Mouse (Mus musculus): ENCODE data around the gene Ccdc12. TPM values are rescaled to one million over a fixed set of nuclear protein-coding genes. Genes with fewer than 3 reads are reported as not detected.
A peak's percentile ranks its signal among the peaks of the same experiment; 100 is the strongest.

The Ccdc12 gene
- polyA plus RNA-seq, 1 experiment: 125 TPM

GRCm38 (mm10) chr9:110689261-110689779, 33.0 kb downstream of the Ccdc12 start:
- TF ChIP-seq CTCF (conservative IDR thresholded peaks at IDR 0.05; ENCODE audit: insufficient read depth, insufficient read length, low read depth, low read length) (0 out of 2 replicates have a peak, but pooled peaks have one; percentile 22), POLR2A (IDR thresholded peaks at IDR 0.05; ENCODE audit: low read depth, low read length) (no peak)
- Histone ChIP-seq H3K4me1 (ENCODE audit: control insufficient read depth, insufficient read depth, low read length) (peaks cover 56% of the 10 kb centered on the region), H3K4me3 (ENCODE audit: insufficient read depth, low read depth, low read length) (peak overlapping the region; percentile 18; the same call in 1 of the 2 replicates), H3K36me3 (ENCODE audit: control insufficient read depth, insufficient read depth, low read length) (no peaks in the 10 kb centered on the region), H3K27me3 (replicated peaks; ENCODE audit: control insufficient read depth, insufficient read depth, low read length) (no peaks in the 10 kb centered on the region), H3K27ac (ENCODE audit: insufficient read depth, low read depth, low read length) (peak overlapping the region; percentile 97)
- WGBS: 40% methylated on average over 8 of the region's 8 CpGs
- DNase-seq: peak; percentile 96

GRCm38 (mm10) chr9:110695165-110695755, 39.0 kb downstream of the Ccdc12 start:
- Histone ChIP-seq H3K4me1 (ENCODE audit: control insufficient read depth, insufficient read depth, low read length) (peaks cover 31% of the 10 kb centered on the region), H3K27ac (ENCODE audit: insufficient read depth, low read depth, low read length) (no peak overlapping the region), H3K27me3 (replicated peaks; ENCODE audit: control insufficient read depth, insufficient read depth, low read length) (no peaks in the 10 kb centered on the region), H3K4me3 (ENCODE audit: insufficient read depth, low read depth, low read length) (no peak overlapping the region), H3K36me3 (ENCODE audit: control insufficient read depth, insufficient read depth, low read length) (no peaks in the 10 kb centered on the region)
- peak; percentile 54 for DNase-seq
- TF ChIP-seq CTCF (conservative IDR thresholded peaks at IDR 0.05; ENCODE audit: insufficient read depth, insufficient read length, low read depth, low read length): no peak
- no peak for TF ChIP-seq POLR2A (IDR thresholded peaks at IDR 0.05; ENCODE audit: low read depth, low read length)
- 63% methylated on average over 4 of the region's 4 CpGs for WGBS

GRCm38 (mm10) chr9:110696427-110696826, 40.1 kb downstream of the Ccdc12 start:
- WGBS: 94% methylated on average over 5 of the region's 5 CpGs

GRCm38 (mm10) chr9:110697465-110697864, 41.2 kb downstream of the Ccdc12 start:
- TF ChIP-seq POLR2A (IDR thresholded peaks at IDR 0.05; ENCODE audit: low read depth, low read length) (no peak), CTCF (conservative IDR thresholded peaks at IDR 0.05; ENCODE audit: insufficient read depth, insufficient read length, low read depth, low read length) (no peak)
- H3K36me3 ChIP-seq (ENCODE audit: control insufficient read depth, insufficient read depth, low read length): no peaks in the 10 kb centered on the region
- WGBS: 77% methylated on average over 3 of the region's 3 CpGs
- no peak for DNase-seq
- no peak overlapping the region for H3K27ac ChIP-seq (ENCODE audit: insufficient read depth, low read depth, low read length)
- H3K4me1 ChIP-seq (ENCODE audit: control insufficient read depth, insufficient read depth, low read length): peaks cover 20% of the 10 kb centered on the region
- no peak overlapping the region for H3K4me3 ChIP-seq (ENCODE audit: insufficient read depth, low read depth, low read length)
- no peaks in the 10 kb centered on the region for H3K27me3 ChIP-seq (replicated peaks; ENCODE audit: control insufficient read depth, insufficient read depth, low read length)

More at GRCm38 (mm10) chr9:110696427-110696826, 40.1 kb downstream of the Ccdc12 start:
- H3K27me3 ChIP-seq (replicated peaks; ENCODE audit: control insufficient read depth, insufficient read depth, low read length): no peaks in the 10 kb centered on the region
- H3K36me3 ChIP-seq (ENCODE audit: control insufficient read depth, insufficient read depth, low read length): no peaks in the 10 kb centered on the region
- DNase-seq: no peak
- TF ChIP-seq POLR2A (IDR thresholded peaks at IDR 0.05; ENCODE audit: low read depth, low read length) (no peak), CTCF (conservative IDR thresholded peaks at IDR 0.05; ENCODE audit: insufficient read depth, insufficient read length, low read depth, low read length) (no peak)
- no peak overlapping the region for H3K4me3 ChIP-seq (ENCODE audit: insufficient read depth, low read depth, low read length)
- H3K4me1 ChIP-seq (ENCODE audit: control insufficient read depth, insufficient read depth, low read length): peaks cover 25% of the 10 kb centered on the region
- H3K27ac ChIP-seq (ENCODE audit: insufficient read depth, low read depth, low read length): no peak overlapping the region

- no peaks in the 10 kb centered on the region for H3K27me3 ChIP-seq (replicated peaks; ENCODE audit: control insufficient read depth, insufficient read depth, low read length)
- TF ChIP-seq CTCF (conservative IDR thresholded peaks at IDR 0.05; ENCODE audit: insufficient read depth, insufficient read length, low read depth, low read length): no peak
- no peak for TF ChIP-seq POLR2A (IDR thresholded peaks at IDR 0.05; ENCODE audit: low read depth, low read length)
- no peak overlapping the region for H3K4me3 ChIP-seq (ENCODE audit: insufficient read depth, low read depth, low read length)
- no peak overlapping the region for H3K27ac ChIP-seq (ENCODE audit: insufficient read depth, low read depth, low read length)
- no peak for DNase-seq
- no peaks in the 10 kb centered on the region for H3K36me3 ChIP-seq (ENCODE audit: control insufficient read depth, insufficient read depth, low read length)
- H3K4me1 ChIP-seq (ENCODE audit: control insufficient read depth, insufficient read depth, low read length): peaks cover 12% of the 10 kb centered on the region
- 95% methylated on average over 3 of the region's 3 CpGs for WGBS
These were observed 43.3 kb downstream of the Ccdc12 start for GRCm38 (mm10) chr9:110699574-110699973.

GRCm38 (mm10) chr9:110701114-110702032, 45.1 kb downstream of the Ccdc12 start:
- H3K4me1 ChIP-seq (ENCODE audit: control insufficient read depth, insufficient read depth, low read length): no peaks in the 10 kb centered on the region; the same call in 1 of the 2 replicates
- H3K27ac ChIP-seq (ENCODE audit: insufficient read depth, low read depth, low read length): no peak overlapping the region

More at GRCm38 (mm10) chr9:110701114-110702032, 45.1 kb downstream of the Ccdc12 start:
- WGBS: 69% methylated on average over 12 of the region's 12 CpGs
- no peaks in the 10 kb centered on the region for H3K36me3 ChIP-seq (ENCODE audit: control insufficient read depth, insufficient read depth, low read length)
- H3K27me3 ChIP-seq (replicated peaks; ENCODE audit: control insufficient read depth, insufficient read depth, low read length): no peaks in the 10 kb centered on the region
- no peak for TF ChIP-seq CTCF (conservative IDR thresholded peaks at IDR 0.05; ENCODE audit: insufficient read depth, insufficient read length, low read depth, low read length)
- no peak for TF ChIP-seq POLR2A (IDR thresholded peaks at IDR 0.05; ENCODE audit: low read depth, low read length)
- DNase-seq: peak; percentile 68
- H3K4me3 ChIP-seq (ENCODE audit: insufficient read depth, low read depth, low read length): no peak overlapping the region
